Mouse (Mus musculus): ENCODE data around the gene Gpr152. TPM values are rescaled to one million over a fixed set of nuclear protein-coding genes. Genes with fewer than 3 reads are reported as not detected.

Gpr152 gene
- total and polyA plus RNA-seq, 2 experiments from 2014 or later = 0.19 TPM; not detected in 1

DNA sequence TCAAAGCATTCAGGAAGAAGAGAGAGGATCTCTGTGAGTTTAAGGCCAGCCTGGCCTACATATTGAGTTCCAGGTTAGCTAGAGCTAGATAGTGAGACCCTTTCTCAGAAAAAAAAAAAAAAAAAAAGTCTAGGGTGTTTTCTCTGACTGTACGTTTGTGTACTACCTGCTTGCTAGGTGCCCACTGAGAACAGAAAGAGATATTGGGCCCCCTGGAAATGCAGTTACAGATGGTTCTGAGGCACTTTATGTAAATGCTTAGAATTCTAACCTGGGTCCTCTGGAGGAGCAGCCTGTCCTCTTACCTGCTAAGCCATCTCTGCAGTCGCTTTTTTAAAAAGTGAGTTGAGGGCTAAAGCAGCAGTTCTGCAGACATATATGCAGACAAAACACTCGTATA is 43.8 kb upstream of the Gpr152 start:
- Histone ChIP-seq H3K36me3 (ENCODE audit: insufficient read depth) (no peaks in the 10 kb centered on the region), H3K4me1 (ENCODE audit: insufficient read depth) (0 out of 2 replicates have a peak, but pooled peaks cover 11% of the 10 kb centered on the region), H3K9ac (peak overlapping the region; percentile 51; the same call in 1 of the 2 replicates), H3K9me3 (ENCODE audit: low read length) (no peaks in the 10 kb centered on the region), H3K4me2 (ENCODE audit: low read depth) (peak overlapping the region; percentile 72), H3K4me3 (ENCODE audit: low read depth, low read length) (0 out of 2 replicates have a peak overlapping the region, but pooled peaks have one; percentile 56), H3K27ac (ENCODE audit: low read depth, low read length) (no peak overlapping the region), H3K27me3 (ENCODE audit: insufficient read depth, low read length) (no peaks in the 10 kb centered on the region)
- DNase-seq (no peak), ATAC-seq (no peak)
- no peak for TF ChIP-seq CTCF (IDR thresholded peaks at IDR 0.05; ENCODE audit: low read depth)
- WGBS = 73% methylated on average over 3 of the region's 3 CpGs

DNA sequence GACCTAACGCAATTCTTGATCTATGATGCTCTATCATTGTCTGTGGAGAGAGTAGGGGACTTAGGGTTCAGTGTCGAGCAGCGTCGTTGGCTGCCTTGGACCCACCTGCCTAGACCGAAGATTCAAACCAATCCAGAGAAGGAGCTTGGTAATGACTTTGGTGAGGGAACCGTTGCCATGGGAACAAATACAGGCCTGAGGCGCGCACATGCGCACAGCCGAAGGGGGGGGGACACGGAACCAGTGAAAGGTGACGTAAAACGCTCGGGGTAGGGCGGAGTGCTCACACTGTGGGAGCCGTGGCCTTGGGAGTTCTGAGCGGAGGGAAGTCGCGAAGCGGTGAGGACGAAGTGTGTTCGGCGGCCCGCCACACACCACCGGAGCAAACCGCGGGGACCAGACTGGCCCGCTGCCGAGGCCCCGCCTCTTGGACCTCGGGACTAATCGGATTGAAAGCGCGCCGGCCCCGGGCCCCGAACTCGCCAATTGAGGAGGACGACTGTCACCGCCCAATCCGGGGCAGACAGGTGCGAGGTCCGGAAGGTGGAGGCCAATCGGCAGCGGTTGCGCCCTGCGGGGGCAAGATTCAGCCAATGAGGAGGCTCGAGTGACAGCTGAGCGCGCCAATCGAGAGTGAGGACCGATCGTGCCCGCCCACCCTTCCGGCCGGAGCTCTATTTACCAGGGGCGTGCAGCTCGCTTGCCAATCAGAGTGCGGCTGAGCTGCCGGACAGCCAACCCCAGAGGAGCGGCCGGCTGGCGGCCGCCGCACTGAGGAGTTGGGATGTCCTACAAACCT is 42.7 kb upstream of the Gpr152 start, which contains the start of gene Cdk2ap2:
Cdk2ap2 (plus strand) TSS at position 541 of the 799 bp plus-strand sequence.
- WGBS = 2% methylated on average over 63 of the region's 65 CpGs
- Histone ChIP-seq H3K9ac (peak within 1 kb of the TSS; percentile 51), H3K36me3 (ENCODE audit: insufficient read depth) (no peaks in the 10 kb centered on the region), H3K4me1 (ENCODE audit: insufficient read depth) (0 out of 2 replicates have a peak, but pooled peaks cover 11% of the 10 kb centered on the region), H3K4me2 (ENCODE audit: low read depth) (peak within 1 kb of the TSS; percentile 72), H3K27me3 (ENCODE audit: insufficient read depth, low read length) (no peaks in the 10 kb centered on the region), H3K4me3 (ENCODE audit: low read depth, low read length) (peak within 1 kb of the TSS; percentile 56), H3K27ac (ENCODE audit: low read depth, low read length) (peak within 1 kb of the TSS; percentile 80), H3K9me3 (ENCODE audit: low read length) (no peaks in the 10 kb centered on the region)
- DNase-seq (peak; percentile 99), ATAC-seq (peak; percentile 94)
- no peak for TF ChIP-seq CTCF (IDR thresholded peaks at IDR 0.05; ENCODE audit: low read depth)

DNA sequence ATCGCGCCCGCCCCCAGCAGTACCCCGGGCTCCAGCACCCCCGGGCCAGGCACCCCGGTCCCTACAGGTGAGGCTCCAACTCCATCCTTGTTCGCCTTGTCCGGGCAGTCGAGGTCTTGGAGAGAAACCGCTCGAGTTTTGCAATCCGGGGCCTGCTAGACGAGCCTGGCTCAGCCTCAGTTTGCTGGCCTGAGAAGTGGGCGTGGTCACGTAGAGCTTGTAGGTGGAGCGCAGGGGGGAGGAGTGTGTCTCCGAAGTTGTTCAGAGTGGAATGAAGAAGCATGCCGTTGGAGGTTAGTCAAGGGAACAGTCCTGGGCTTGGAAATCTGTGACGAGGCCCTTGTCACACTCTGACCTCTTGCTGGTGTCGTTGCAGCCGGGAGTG is 42.2 kb upstream of the Gpr152 start:
- 2% methylated on average over 21 of the region's 21 CpGs for WGBS
- TF ChIP-seq CTCF (IDR thresholded peaks at IDR 0.05; ENCODE audit: low read depth) = no peak
- H3K9ac ChIP-seq = peak overlapping the region; percentile 39; the same call in 1 of the 2 replicates

DNA sequence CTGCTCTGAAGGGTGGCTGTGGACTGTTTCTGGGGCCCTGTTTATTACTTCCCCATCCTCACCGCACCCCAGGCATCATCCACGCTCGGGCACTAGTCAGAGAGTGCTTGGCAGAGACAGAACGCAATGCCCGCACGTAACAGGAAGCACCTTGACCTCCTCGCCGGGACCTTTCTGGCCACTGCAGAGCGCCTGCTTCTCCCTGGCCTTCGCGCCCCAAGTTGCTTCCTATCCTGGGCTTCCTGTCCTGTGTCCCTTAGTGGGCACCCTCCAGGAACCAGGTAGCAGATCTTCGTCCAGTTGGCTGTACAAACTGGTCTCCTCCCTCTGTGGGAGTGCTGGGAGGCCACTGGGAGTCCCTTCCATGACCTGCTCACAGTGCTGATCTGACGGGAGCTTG is 41.2 kb upstream of the Gpr152 start:
- Histone ChIP-seq H3K27me3 (ENCODE audit: insufficient read depth, low read length) (no peaks in the 10 kb centered on the region), H3K36me3 (ENCODE audit: insufficient read depth) (peaks cover 6% of the 10 kb centered on the region), H3K4me2 (ENCODE audit: low read depth) (no peak overlapping the region), H3K4me1 (ENCODE audit: insufficient read depth) (0 out of 2 replicates have a peak, but pooled peaks cover 11% of the 10 kb centered on the region), H3K9ac (no peak overlapping the region), H3K9me3 (ENCODE audit: low read length) (no peaks in the 10 kb centered on the region), H3K27ac (ENCODE audit: low read depth, low read length) (no peak overlapping the region), H3K4me3 (ENCODE audit: low read depth, low read length) (no peak overlapping the region)
- 91% methylated on average over 13 of the region's 13 CpGs for WGBS
- DNase-seq = no peak
- TF ChIP-seq CTCF (IDR thresholded peaks at IDR 0.05; ENCODE audit: low read depth) = no peak
- no peak for ATAC-seq

More for the DNA sequence above, 42.2 kb upstream of the Gpr152 start:
- Histone ChIP-seq H3K27ac (ENCODE audit: low read depth, low read length) (0 out of 2 replicates have a peak overlapping the region, but pooled peaks have one; percentile 36), H3K4me1 (ENCODE audit: insufficient read depth) (0 out of 2 replicates have a peak, but pooled peaks cover 11% of the 10 kb centered on the region), H3K4me2 (ENCODE audit: low read depth) (peak overlapping the region; percentile 72), H3K27me3 (ENCODE audit: insufficient read depth, low read length) (no peaks in the 10 kb centered on the region), H3K9me3 (ENCODE audit: low read length) (no peaks in the 10 kb centered on the region), H3K36me3 (ENCODE audit: insufficient read depth) (no peaks in the 10 kb centered on the region; the same call in 1 of the 2 replicates), H3K4me3 (ENCODE audit: low read depth, low read length) (peak overlapping the region; percentile 56)
- ATAC-seq (no peak), DNase-seq (no peak)

DNA sequence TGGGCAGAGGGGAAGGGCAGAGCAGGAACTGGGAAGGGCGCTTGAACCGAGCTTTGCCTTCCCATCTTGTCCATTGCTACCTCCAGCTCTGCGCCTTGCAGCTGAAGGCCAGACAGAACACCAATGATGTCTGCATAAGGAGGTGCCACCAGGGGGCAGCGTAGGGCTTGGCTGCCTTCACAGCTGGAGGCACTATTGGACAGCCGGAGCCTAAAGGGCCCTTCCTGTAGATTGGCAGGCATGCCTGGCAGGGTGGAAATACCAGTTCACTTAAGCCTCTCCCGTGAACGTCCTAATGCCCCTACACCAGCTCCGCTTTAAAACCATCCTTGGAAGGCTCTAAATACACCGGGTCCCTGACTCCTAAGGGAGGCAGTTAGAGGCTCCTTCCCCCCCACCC is 40.5 kb upstream of the Gpr152 start:
- Histone ChIP-seq H3K9me3 (ENCODE audit: low read length) (no peaks in the 10 kb centered on the region), H3K9ac (no peak overlapping the region), H3K4me1 (ENCODE audit: insufficient read depth) (0 out of 2 replicates have a peak, but pooled peaks cover 11% of the 10 kb centered on the region), H3K27ac (ENCODE audit: low read depth, low read length) (no peak overlapping the region), H3K4me2 (ENCODE audit: low read depth) (peak overlapping the region; percentile 76; the same call in 1 of the 2 replicates), H3K27me3 (ENCODE audit: insufficient read depth, low read length) (no peaks in the 10 kb centered on the region), H3K4me3 (ENCODE audit: low read depth, low read length) (no peak overlapping the region), H3K36me3 (ENCODE audit: insufficient read depth) (peaks cover 6% of the 10 kb centered on the region)
- peak; percentile 86 for DNase-seq
- ATAC-seq = no peak
- peak; percentile 91 for TF ChIP-seq CTCF (IDR thresholded peaks at IDR 0.05; ENCODE audit: low read depth)
- 10% methylated on average over 9 of the region's 9 CpGs for WGBS

DNA sequence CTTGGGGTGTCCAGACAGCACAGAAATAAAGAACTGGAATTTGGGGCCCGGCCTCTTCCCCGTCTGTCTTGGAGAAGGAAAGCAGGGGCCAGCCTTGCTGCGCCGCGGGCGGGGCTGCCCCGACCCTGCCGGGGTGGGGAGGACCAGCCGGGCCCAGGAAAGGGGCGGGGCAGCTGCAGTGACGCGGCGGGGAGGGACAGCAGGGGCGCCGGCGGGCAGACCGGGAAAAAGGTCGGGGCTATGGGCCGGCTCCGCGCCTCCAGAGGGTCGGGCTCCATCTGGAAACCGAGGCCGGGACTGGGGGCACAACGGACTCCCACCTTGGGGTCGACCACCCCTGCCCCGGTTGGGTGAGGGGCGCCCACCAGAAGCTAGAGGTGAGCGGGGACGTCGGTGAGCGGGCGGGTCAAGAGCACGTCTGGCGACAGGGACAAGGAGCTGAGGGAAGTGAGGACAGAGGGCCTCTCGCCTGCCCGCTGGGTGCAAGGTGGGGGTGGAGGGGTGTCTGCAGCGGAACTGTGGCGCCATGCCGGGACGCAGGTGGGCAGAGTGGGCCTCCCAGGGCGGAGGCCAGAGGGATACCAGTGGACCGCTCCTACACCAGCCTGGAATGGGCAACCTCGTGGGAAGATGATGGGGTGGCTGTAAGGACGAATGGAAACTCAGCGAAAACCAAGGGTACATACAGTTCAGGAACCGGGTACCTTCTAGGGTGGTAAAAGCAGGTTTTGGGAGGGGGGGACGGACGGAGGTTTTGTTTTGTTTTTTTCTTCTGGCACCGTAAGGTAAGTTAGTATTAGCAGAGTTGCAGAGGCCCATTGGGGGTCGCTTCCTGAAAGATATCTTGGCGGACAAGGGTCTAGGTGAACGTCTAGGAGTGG is 39.5 kb upstream of the Gpr152 start, which contains the start of gene Pitpnm1:
Pitpnm1 (plus strand) TSS at position 162 of the 881 bp plus-strand sequence.
- WGBS = 3% methylated on average over 53 of the region's 53 CpGs
- H3K9ac ChIP-seq = peak within 1 kb of the TSS; percentile 84
- H3K27ac ChIP-seq (ENCODE audit: low read depth, low read length) = peak within 1 kb of the TSS; percentile 71; the same call in 1 of the 2 replicates
- ATAC-seq (no peak), DNase-seq (no peak)
- H3K27me3 ChIP-seq (ENCODE audit: insufficient read depth, low read length) = no peaks in the 10 kb centered on the region
- H3K36me3 ChIP-seq (ENCODE audit: insufficient read depth) = peaks cover 12% of the 10 kb centered on the region
- 0 out of 2 replicates have a peak, but pooled peaks cover 11% of the 10 kb centered on the region for H3K4me1 ChIP-seq (ENCODE audit: insufficient read depth)
- H3K4me3 ChIP-seq (ENCODE audit: low read depth, low read length) = peak within 1 kb of the TSS; percentile 63
- TF ChIP-seq CTCF (IDR thresholded peaks at IDR 0.05; ENCODE audit: low read depth) = no peak
- H3K9me3 ChIP-seq (ENCODE audit: low read length) = no peaks in the 10 kb centered on the region
- peak within 1 kb of the TSS; percentile 76 for H3K4me2 ChIP-seq (ENCODE audit: low read depth)

Data from forebrain, postnatal 0 days (tissue).